Mouse (Mus musculus) thymus, postnatal 4 days (tissue): Measurements from ENCODE around the gene Slc22a17.

ENCODE experiments used
- DNase-seq: peaks from one replicate; pipeline ENCODE4 v3.0.0; 2021

Gene Slc22a17

DNA sequence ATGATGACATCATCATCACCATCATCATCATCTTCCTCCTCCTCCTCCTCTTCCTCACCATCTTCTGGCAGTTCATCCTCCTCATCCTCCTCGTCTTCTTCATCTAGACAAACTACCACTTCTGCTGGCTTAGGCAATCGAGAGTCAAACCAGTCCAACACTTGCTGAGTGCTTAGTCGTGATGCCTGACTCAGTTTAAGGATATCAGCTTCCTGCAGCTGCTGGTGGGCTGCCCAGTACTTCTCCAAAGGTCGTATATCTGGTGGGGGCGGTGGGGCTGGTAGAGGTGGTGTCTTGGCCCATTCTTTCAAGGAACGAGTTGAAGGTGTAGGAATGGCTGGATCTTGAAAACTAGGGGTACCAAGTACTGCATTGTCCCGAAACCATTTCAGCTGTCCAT, 56.2 kb downstream of the Slc22a17 start:
- no peak for DNase-seq
